Comparison of ENCODE assay signal across 9 mouse cellular contexts in the genomic region with DNA sequence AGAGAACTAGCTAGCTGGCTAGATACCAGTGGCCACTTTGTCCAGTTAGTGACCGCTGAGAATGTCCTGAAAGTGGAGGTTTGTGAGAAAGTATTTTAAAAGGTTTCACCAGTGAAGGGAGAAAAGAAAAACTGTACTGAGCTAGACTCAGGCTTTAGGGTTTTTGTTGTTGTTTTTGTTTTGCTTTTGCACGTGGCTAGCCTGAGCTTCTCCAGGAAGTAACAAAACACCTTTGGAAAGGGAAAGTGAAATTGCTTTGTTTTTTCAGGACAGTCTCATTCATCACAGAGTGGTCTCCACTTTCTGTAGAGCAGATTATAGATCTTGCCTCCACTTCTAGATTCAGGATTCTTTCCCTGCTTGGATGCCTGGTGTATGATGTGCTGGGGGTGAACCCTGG. TPM values are rescaled to one million over a fixed set of nuclear protein-coding genes. Genes with fewer than 3 reads are reported as not detected.
DNase-seq lines count a peak whose midpoint lies in the region; ATAC-seq and TF ChIP-seq lines count a peak whose summit lies in the region.
"Had no signal": no experiment of that assay in that cellular context is flagged by ENCODE, and none has a peak within 500 bp of the region (broad histone marks: within the 10 kb centered on the region; RNA-seq: fewer than 3 reads in every experiment).

No protein-coding gene starts in this region.

- TF ChIP-seq CTCF in olfactory bulb, adult 2 months (IDR thresholded peaks at IDR 0.05; ENCODE audit: insufficient read depth, low read depth, low read length) = no peak

- no peak for ATAC-seq in lung, embryonic 15.5 days (ENCODE audit: borderline replicate concordance, extremely low read depth, low FRiP score, low TSS enrichment)
- ATAC-seq in embryonic facial prominence, embryonic 13.5 days (ENCODE audit: insufficient number of reproducible peaks, insufficient read depth, low FRiP score, low TSS enrichment, low read depth) = no peak

- H3K9ac ChIP-seq in lung, embryonic 15.5 days = no peak overlapping the region; the same call in 1 of the 2 replicates
- peak overlapping the region; percentile 61; the same call in 1 of the 2 replicates for H3K9ac ChIP-seq in embryonic facial prominence, embryonic 13.5 days

- TF ChIP-seq POLR2A in olfactory bulb, adult 2 months (IDR thresholded peaks at IDR 0.05; ENCODE audit: insufficient read depth, low read depth, low read length) = no peak

- no peaks in the 10 kb centered on the region for H3K36me3 ChIP-seq in lung, embryonic 15.5 days
- H3K36me3 ChIP-seq in embryonic facial prominence, embryonic 13.5 days = no peaks in the 10 kb centered on the region
- H3K36me3 ChIP-seq in limb, embryonic 10.5 days = peaks cover 11% of the 10 kb centered on the region; the same call in 1 of the 2 replicates

- no peaks in the 10 kb centered on the region for H3K9me3 ChIP-seq in lung, embryonic 15.5 days
- H3K9me3 ChIP-seq in embryonic facial prominence, embryonic 13.5 days = no peaks in the 10 kb centered on the region
- H3K9me3 ChIP-seq in limb, embryonic 10.5 days (replicated peaks) = no peaks in the 10 kb centered on the region

- no peak overlapping the region for H3K27ac ChIP-seq in lung, embryonic 15.5 days
- H3K27ac ChIP-seq in embryonic facial prominence, embryonic 13.5 days = no peak overlapping the region
- H3K27ac ChIP-seq in limb, embryonic 10.5 days = peak overlapping the region; percentile 99
- H3K27ac ChIP-seq in olfactory bulb, adult 2 months (ENCODE audit: insufficient read depth, low read depth, low read length) = no peak overlapping the region

- 29% methylated on average over 2 of the region's 2 CpGs for WGBS in lung, embryonic 15.5 days
- WGBS in embryonic facial prominence, embryonic 13.5 days = 25% methylated on average over 2 of the region's 2 CpGs
- 27% methylated on average over 2 of the region's 2 CpGs for WGBS in limb, embryonic 10.5 days
- 53% methylated on average over 2 of the region's 2 CpGs for WGBS in olfactory bulb, adult 2 months

- H3K27me3 ChIP-seq in lung, embryonic 15.5 days = no peaks in the 10 kb centered on the region
- no peaks in the 10 kb centered on the region for H3K27me3 ChIP-seq in embryonic facial prominence, embryonic 13.5 days
- no peaks in the 10 kb centered on the region for H3K27me3 ChIP-seq in limb, embryonic 10.5 days (ENCODE audit: low read depth, poor library complexity, severe bottlenecking)

- no peak for DNase-seq in lung, postnatal 4 days
- DNase-seq in limb, embryonic 10.5 days (ENCODE audit: low spot score) = no peak
- no peak for DNase-seq in right cerebral cortex, postnatal 25 days
- DNase-seq in kidney, adult 11 months = no peak
- DNase-seq in spleen, postnatal 10 days (ENCODE audit: low spot score in 2 of 2) = no peak
- DNase-seq: lung, postnatal 36 days had no signal

- peak overlapping the region; percentile 92 for H3K4me2 ChIP-seq in lung, embryonic 15.5 days
- peak overlapping the region; percentile 85 for H3K4me2 ChIP-seq in embryonic facial prominence, embryonic 13.5 days

- H3K4me1 ChIP-seq in lung, embryonic 15.5 days = peaks cover 5% of the 10 kb centered on the region
- H3K4me1 ChIP-seq in embryonic facial prominence, embryonic 13.5 days = peaks cover 15% of the 10 kb centered on the region
- peaks cover 32% of the 10 kb centered on the region for H3K4me1 ChIP-seq in limb, embryonic 10.5 days
- H3K4me1 ChIP-seq in olfactory bulb, adult 2 months (ENCODE audit: control insufficient read depth, insufficient read depth, low read length) = peaks cover 5% of the 10 kb centered on the region

- peak overlapping the region; percentile 95 for H3K4me3 ChIP-seq in lung, embryonic 15.5 days
- H3K4me3 ChIP-seq in embryonic facial prominence, embryonic 13.5 days = peak overlapping the region; percentile 86
- peak overlapping the region; percentile 80 for H3K4me3 ChIP-seq in limb, embryonic 10.5 days
- H3K4me3 ChIP-seq in olfactory bulb, adult 2 months (ENCODE audit: insufficient read depth, low read depth, low read length) = peak overlapping the region; percentile 10; the same call in 1 of the 2 replicates

RNA-seq across cellular contexts. Expression of gene Cdca7l, which starts 40.8 kb away (rescaled TPM):
- polyA plus RNA-seq in lung, embryonic 15.5 days (2015; fragmentation: Nextera tagmentation; extraction: Ambion mirVana) = 59.9 and 65.0 TPM in 2 replicates
- 32.9 and 39.0 TPM in 2 replicates for polyA plus RNA-seq in embryonic facial prominence, embryonic 13.5 days (2015; fragmentation: Nextera tagmentation; extraction: Ambion mirVana)
- polyA plus RNA-seq in limb, embryonic 10.5 days (2016; fragmentation: Nextera tagmentation; extraction: Ambion mirVana) = 54.8 and 65.0 TPM in 2 replicates
- polyA plus RNA-seq in olfactory bulb, adult 2 months (2012; ENCODE audit: insufficient read depth, insufficient read length, low replicate concordance, missing spikeins) = not detected in 2 replicates

Comparison
In these comparisons a context has a peak if more than half of its experiments do, and no peak if none do; other contexts are left out.
1. H3K4me3 ChIP-seq: peak in every context shown above with its lines; median percentile 95 in lung, embryonic 15.5 days; 86 in embryonic facial prominence, embryonic 13.5 days; 80 in limb, embryonic 10.5 days; 10 in olfactory bulb, adult 2 months.